Mouse (Mus musculus) liver, adult 2 months (tissue): ENCODE data around the gene Flt3.

Experiments used
- CTCF ChIP-seq: fragments of 200-500 bp; IDR thresholded peaks from 2 replicates; pipeline ENCODE4 v1.5.1; 2011; ENCODE audit warnings: low read depth, low read length, control low read depth
- POLR2A ChIP-seq: fragments of 200-500 bp; IDR thresholded peaks from 2 replicates; pipeline ENCODE4 v1.6.1; 2011; ENCODE audit warnings: low read length, control low read depth; ENCODE audit not compliant: insufficient read depth; ENCODE audit errors: extremely low read depth

- no peak for TF ChIP-seq CTCF
- TF ChIP-seq POLR2A, result no peak
These were observed 32.1 kb downstream of the Flt3 start for GRCm38 (mm10) chr5:147368221-147368620.
